Mouse (Mus musculus): ENCODE measurements at regions not wholly inside any gene's neighbourhood (a gene's known extent, or its start where the extent isn't known, plus 50 kb on each side); places are given as distances from the start of the nearest gene placed in this dataset.

DNA sequence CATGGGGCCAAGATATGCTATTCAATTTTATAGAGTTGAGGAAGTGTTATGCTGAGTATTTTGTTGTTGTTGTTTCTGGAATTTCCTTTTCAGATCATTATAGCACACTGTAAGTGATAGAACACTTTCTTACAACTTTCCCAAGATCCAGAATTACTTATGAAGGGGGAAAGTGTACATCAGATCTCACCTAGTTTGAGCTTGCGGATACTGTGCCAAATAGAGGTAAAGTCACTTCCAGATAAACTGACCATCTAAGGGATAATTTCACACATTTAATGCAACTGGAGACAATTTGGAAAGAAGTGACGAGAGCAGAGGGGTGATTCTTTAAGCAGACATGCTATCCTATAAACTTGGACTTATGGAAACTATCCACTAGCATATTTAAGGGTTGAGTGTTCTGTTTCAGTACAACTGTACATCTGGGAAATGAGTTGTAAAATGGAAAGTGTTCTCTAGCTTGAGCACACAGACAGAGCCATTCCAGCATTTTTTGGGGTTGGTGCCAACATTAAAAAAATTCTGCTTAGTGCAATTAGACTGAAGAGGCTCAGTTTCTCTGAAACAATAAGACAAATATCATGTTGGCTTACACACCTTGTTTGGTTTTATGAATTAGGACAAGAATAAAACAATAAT, 307.0 kb downstream of the Trim52 start:
- Histone ChIP-seq H3K4me2 (ENCODE audit: low read depth, low read length) (no peak overlapping the region), H3K4me1 (ENCODE audit: control insufficient read depth, low read depth, low read length) (no peaks in the 10 kb centered on the region), H3K27me3 (ENCODE audit: control insufficient read depth, insufficient read depth, low read depth, low read length) (no peaks in the 10 kb centered on the region), H3K9me3 (replicated peaks; ENCODE audit: control insufficient read depth, low read length) (no peaks in the 10 kb centered on the region), H3K9ac (ENCODE audit: low read depth, low read length) (no peak overlapping the region), H3K27ac (ENCODE audit: low read length) (no peak overlapping the region), H3K4me3 (ENCODE audit: low read depth, low read length) (no peak overlapping the region), H3K36me3 (ENCODE audit: control insufficient read depth, insufficient read depth) (no peaks in the 10 kb centered on the region)
- ATAC-seq (ENCODE audit: low read depth): no peak
- 64% methylated on average over 2 of the region's 2 CpGs for WGBS (ENCODE audit: insufficient replicate concordance)

DNA sequence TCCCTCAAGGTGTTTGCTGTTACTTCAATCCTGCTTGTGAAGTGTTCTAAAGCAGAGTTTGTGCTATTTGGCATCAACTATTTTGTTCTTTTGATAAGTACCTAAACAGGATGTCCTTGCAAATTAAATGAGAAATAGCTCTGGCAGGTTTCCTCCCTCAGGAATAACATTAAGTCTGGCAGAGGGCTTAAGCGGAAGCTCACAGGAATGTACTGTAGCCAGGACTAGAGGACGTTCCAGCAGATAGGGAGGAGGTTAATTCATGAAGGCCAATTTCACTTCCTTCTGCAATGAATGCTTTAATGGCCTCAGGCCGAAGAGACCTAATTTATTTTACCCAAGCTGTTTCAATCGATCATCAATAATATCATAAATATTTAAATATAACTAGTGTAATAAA, 318.7 kb downstream of the Trim52 start:
- Histone ChIP-seq H3K27me3 (ENCODE audit: control insufficient read depth, insufficient read depth, low read depth, low read length) (no peaks in the 10 kb centered on the region), H3K4me2 (ENCODE audit: low read depth, low read length) (no peak overlapping the region), H3K36me3 (ENCODE audit: control insufficient read depth, insufficient read depth) (no peaks in the 10 kb centered on the region), H3K4me3 (ENCODE audit: low read depth, low read length) (no peak overlapping the region), H3K9me3 (replicated peaks; ENCODE audit: control insufficient read depth, low read length) (no peaks in the 10 kb centered on the region), H3K9ac (ENCODE audit: low read depth, low read length) (no peak overlapping the region), H3K27ac (ENCODE audit: low read length) (no peak overlapping the region), H3K4me1 (ENCODE audit: control insufficient read depth, low read depth, low read length) (no peaks in the 10 kb centered on the region)
- ATAC-seq (ENCODE audit: low read depth): no peak
- WGBS (ENCODE audit: insufficient replicate concordance): 55% methylated on average over 4 of the region's 4 CpGs

DNA sequence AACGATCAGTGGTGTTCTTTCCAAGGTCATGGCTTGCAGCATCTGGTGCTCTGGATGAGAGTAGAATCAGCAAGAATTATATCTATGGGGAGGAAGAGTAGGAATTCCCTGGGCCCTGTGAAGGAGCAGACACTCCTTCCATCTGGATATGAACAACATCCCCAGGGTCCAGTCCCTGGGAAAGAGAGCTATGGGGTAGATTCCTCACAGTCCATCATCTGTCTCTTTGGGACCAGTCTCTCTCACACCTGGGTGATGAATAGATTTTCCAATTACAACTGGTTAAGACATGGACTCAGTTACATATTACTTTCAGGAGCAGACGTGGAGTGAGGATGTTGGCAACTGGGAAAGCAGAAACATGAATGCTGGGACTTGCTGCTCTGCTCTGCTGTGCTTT, 322.6 kb downstream of the Trim52 start:
- no peak overlapping the region for H3K4me3 ChIP-seq (ENCODE audit: low read depth, low read length)
- no peaks in the 10 kb centered on the region for H3K4me1 ChIP-seq (ENCODE audit: control insufficient read depth, low read depth, low read length)
- WGBS (ENCODE audit: insufficient replicate concordance): 52% methylated on average over 2 of the region's 2 CpGs
- no peaks in the 10 kb centered on the region for H3K27me3 ChIP-seq (ENCODE audit: control insufficient read depth, insufficient read depth, low read depth, low read length)
- H3K36me3 ChIP-seq (ENCODE audit: control insufficient read depth, insufficient read depth): no peaks in the 10 kb centered on the region
- ATAC-seq (ENCODE audit: low read depth): no peak
- no peaks in the 10 kb centered on the region for H3K9me3 ChIP-seq (replicated peaks; ENCODE audit: control insufficient read depth, low read length)
- no peak overlapping the region for H3K4me2 ChIP-seq (ENCODE audit: low read depth, low read length)
- no peak overlapping the region for H3K27ac ChIP-seq (ENCODE audit: low read length)
- no peak overlapping the region for H3K9ac ChIP-seq (ENCODE audit: low read depth, low read length)

DNA sequence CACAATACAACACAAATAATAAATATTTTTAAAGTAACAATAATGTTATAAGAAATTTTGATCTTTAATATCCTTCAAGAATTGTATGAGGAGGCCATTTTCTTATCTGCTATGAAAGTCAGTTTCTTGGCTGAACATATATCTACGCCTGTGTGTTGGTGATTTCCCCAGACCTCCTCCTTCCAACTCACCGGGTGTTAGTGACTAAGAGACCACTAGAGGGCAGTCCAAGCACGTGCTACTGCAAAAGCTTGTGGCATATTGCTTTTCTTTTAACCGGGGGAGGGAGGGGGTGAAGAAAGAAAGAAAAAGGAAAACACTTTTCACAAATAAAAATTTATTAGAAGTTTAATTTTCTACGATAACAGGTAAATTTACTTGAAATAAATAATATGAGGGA, 333.3 kb downstream of the Trim52 start:
- H3K27me3 ChIP-seq (ENCODE audit: control insufficient read depth, insufficient read depth, low read depth, low read length): no peaks in the 10 kb centered on the region
- no peaks in the 10 kb centered on the region for H3K4me1 ChIP-seq (ENCODE audit: control insufficient read depth, low read depth, low read length)
- no peaks in the 10 kb centered on the region for H3K9me3 ChIP-seq (replicated peaks; ENCODE audit: control insufficient read depth, low read length)
- WGBS (ENCODE audit: insufficient replicate concordance): 11% methylated on average over 5 of the region's 5 CpGs
- no peak overlapping the region for H3K4me2 ChIP-seq (ENCODE audit: low read depth, low read length)
- no peak overlapping the region for H3K27ac ChIP-seq (ENCODE audit: low read length)
- no peak overlapping the region for H3K9ac ChIP-seq (ENCODE audit: low read depth, low read length)
- ATAC-seq (ENCODE audit: low read depth): no peak
- H3K36me3 ChIP-seq (ENCODE audit: control insufficient read depth, insufficient read depth): no peaks in the 10 kb centered on the region
- no peak overlapping the region for H3K4me3 ChIP-seq (ENCODE audit: low read depth, low read length)

GRCm38 (mm10) chr14:106489074-106489473, 383.1 kb downstream of the Trim52 start:
- Histone ChIP-seq H3K27me3 (ENCODE audit: control insufficient read depth, insufficient read depth, low read depth, low read length) (no peaks in the 10 kb centered on the region), H3K36me3 (ENCODE audit: control insufficient read depth, insufficient read depth) (no peaks in the 10 kb centered on the region), H3K4me1 (ENCODE audit: control insufficient read depth, low read depth, low read length) (no peaks in the 10 kb centered on the region), H3K4me3 (ENCODE audit: low read depth, low read length) (no peak overlapping the region), H3K4me2 (ENCODE audit: low read depth, low read length) (no peak overlapping the region), H3K9ac (ENCODE audit: low read depth, low read length) (no peak overlapping the region), H3K27ac (ENCODE audit: low read length) (no peak overlapping the region), H3K9me3 (replicated peaks; ENCODE audit: control insufficient read depth, low read length) (no peaks in the 10 kb centered on the region)
- ATAC-seq (ENCODE audit: low read depth): no peak
- 71% methylated on average over 7 of the region's 7 CpGs for WGBS (ENCODE audit: insufficient replicate concordance)

- Histone ChIP-seq H3K36me3 (ENCODE audit: control insufficient read depth, insufficient read depth) (no peaks in the 10 kb centered on the region), H3K4me1 (ENCODE audit: control insufficient read depth, low read depth, low read length) (no peaks in the 10 kb centered on the region)
Observed at GRCm38 (mm10) chr14:106491389-106491788, 385.4 kb downstream of the Trim52 start.

DNA sequence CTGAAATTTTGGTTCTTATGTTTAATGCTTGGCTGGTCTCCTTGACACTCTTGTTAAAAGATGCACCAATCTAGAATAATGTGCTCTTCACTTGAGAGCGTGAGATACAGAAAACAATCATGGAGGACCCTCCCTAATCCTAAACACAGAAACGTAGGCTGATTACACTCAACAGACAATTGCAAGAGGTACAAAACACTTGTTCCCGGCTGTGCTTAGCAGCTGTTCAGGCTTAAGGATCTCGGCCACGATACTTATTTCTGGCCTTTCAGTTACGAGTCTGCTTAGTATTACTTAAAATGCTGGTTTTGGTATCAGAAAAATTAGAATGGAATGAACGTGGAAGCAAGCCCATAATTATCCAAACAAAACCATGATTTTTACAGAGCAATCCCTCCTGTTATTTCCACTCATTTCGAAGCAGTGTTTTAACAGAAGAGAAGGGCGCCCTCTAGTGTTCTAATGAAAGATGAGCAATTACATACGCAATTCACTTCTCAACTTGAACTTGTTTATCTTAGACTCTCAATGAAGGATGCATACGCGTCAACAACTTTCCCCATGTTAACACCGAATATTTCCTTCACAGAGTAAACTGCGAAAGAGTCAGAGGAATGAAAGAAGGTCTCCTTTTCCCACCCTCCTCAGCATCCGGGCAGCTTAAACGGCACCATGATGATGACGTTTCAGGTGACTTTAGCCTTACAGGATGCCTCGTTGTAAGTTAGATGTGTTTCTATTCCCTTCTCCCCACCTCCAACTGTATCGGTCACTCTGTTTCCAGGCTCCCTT, 394.5 kb downstream of the Trim52 start:
- Histone ChIP-seq H3K9me3 (replicated peaks; ENCODE audit: control insufficient read depth, low read length) (no peaks in the 10 kb centered on the region), H3K27me3 (ENCODE audit: control insufficient read depth, insufficient read depth, low read depth, low read length) (no peaks in the 10 kb centered on the region), H3K4me3 (ENCODE audit: low read depth, low read length) (no peak overlapping the region), H3K4me2 (ENCODE audit: low read depth, low read length) (no peak overlapping the region), H3K4me1 (ENCODE audit: control insufficient read depth, low read depth, low read length) (no peaks in the 10 kb centered on the region), H3K27ac (ENCODE audit: low read length) (no peak overlapping the region), H3K9ac (ENCODE audit: low read depth, low read length) (no peak overlapping the region), H3K36me3 (ENCODE audit: control insufficient read depth, insufficient read depth) (no peaks in the 10 kb centered on the region)
- no peak for ATAC-seq (ENCODE audit: low read depth)
- 41% methylated on average over 19 of the region's 19 CpGs for WGBS (ENCODE audit: insufficient replicate concordance)

More at GRCm38 (mm10) chr14:106491389-106491788, 385.4 kb downstream of the Trim52 start:
- ATAC-seq (ENCODE audit: low read depth): no peak
- no peaks in the 10 kb centered on the region for H3K27me3 ChIP-seq (ENCODE audit: control insufficient read depth, insufficient read depth, low read depth, low read length)
- no peak overlapping the region for H3K9ac ChIP-seq (ENCODE audit: low read depth, low read length)
- H3K4me2 ChIP-seq (ENCODE audit: low read depth, low read length): no peak overlapping the region
- no peak overlapping the region for H3K4me3 ChIP-seq (ENCODE audit: low read depth, low read length)
- no peak overlapping the region for H3K27ac ChIP-seq (ENCODE audit: low read length)
- 56% methylated on average over 4 of the region's 4 CpGs for WGBS (ENCODE audit: insufficient replicate concordance)
- no peaks in the 10 kb centered on the region for H3K9me3 ChIP-seq (replicated peaks; ENCODE audit: control insufficient read depth, low read length)

DNA sequence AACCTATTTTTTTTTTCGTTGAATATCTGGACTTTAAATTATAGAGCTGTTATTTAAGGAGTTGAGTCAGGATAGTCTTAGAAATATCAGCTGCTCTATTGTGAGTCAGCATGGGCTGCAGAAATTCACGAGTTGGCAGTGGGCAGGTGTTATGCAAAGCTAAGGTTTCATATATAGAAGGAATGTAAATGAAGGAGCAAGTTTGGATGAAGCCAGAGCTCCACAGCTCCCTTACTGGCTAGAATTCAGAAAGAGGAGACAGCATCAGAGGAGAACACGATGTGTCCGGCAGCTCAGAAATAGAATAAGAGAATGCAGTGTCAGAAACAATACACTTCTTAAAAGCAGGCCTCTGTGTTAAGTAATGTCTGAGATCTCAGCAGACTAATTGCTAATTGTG, 400.9 kb downstream of the Trim52 start:
- no peaks in the 10 kb centered on the region for H3K36me3 ChIP-seq (ENCODE audit: control insufficient read depth, insufficient read depth)
- H3K4me3 ChIP-seq (ENCODE audit: low read depth, low read length): no peak overlapping the region
- no peaks in the 10 kb centered on the region for H3K4me1 ChIP-seq (ENCODE audit: control insufficient read depth, low read depth, low read length)
- H3K9me3 ChIP-seq (replicated peaks; ENCODE audit: control insufficient read depth, low read length): no peaks in the 10 kb centered on the region
- 55% methylated on average over 4 of the region's 4 CpGs for WGBS (ENCODE audit: insufficient replicate concordance)
- H3K4me2 ChIP-seq (ENCODE audit: low read depth, low read length): no peak overlapping the region
- no peak for ATAC-seq (ENCODE audit: low read depth)
- no peaks in the 10 kb centered on the region for H3K27me3 ChIP-seq (ENCODE audit: control insufficient read depth, insufficient read depth, low read depth, low read length)
- H3K27ac ChIP-seq (ENCODE audit: low read length): no peak overlapping the region
- no peak overlapping the region for H3K9ac ChIP-seq (ENCODE audit: low read depth, low read length)

- no peak for ATAC-seq (ENCODE audit: low read depth)
- Histone ChIP-seq H3K9me3 (replicated peaks; ENCODE audit: control insufficient read depth, low read length) (no peaks in the 10 kb centered on the region), H3K4me1 (ENCODE audit: control insufficient read depth, low read depth, low read length) (no peaks in the 10 kb centered on the region), H3K27me3 (ENCODE audit: control insufficient read depth, insufficient read depth, low read depth, low read length) (no peaks in the 10 kb centered on the region), H3K9ac (ENCODE audit: low read depth, low read length) (no peak overlapping the region), H3K36me3 (ENCODE audit: control insufficient read depth, insufficient read depth) (no peaks in the 10 kb centered on the region), H3K4me2 (ENCODE audit: low read depth, low read length) (no peak overlapping the region), H3K27ac (ENCODE audit: low read length) (no peak overlapping the region), H3K4me3 (ENCODE audit: low read depth, low read length) (no peak overlapping the region)
- WGBS (ENCODE audit: insufficient replicate concordance): 63% methylated on average over 12 of the region's 12 CpGs
Observed at GRCm38 (mm10) chr14:106518552-106519358, 412.8 kb downstream of the Trim52 start.

All from liver, embryonic 16.5 days (tissue).